Mouse (Mus musculus): ENCODE data around the gene Cd3e.
A peak's percentile ranks its signal among the peaks of the same experiment; 100 is the strongest.
"Not testable (repeated sequence)": the region's sequence is repeated elsewhere in the genome, so short reads cannot be mapped to it uniquely, and the experiment has no call there.

The Cd3e gene

GRCm38 (mm10) chr9:45009180-45010078, at the start of gene Cd3e:
Gene Cd3e (minus strand): TSS chr9:45009627.
- no peak for DNase-seq (ENCODE audit: low spot score)

- DNase-seq (ENCODE audit: low spot score) = no peak
Observed at GRCm38 (mm10) chr9:45058304-45058940, 49.0 kb upstream of the Cd3e start.

- DNase-seq (ENCODE audit: low spot score) = peak; percentile 84
Observed at GRCm38 (mm10) chr9:45055082-45055713, 45.8 kb upstream of the Cd3e start, which contains the start of gene Mpzl3. Gene Mpzl3 (plus strand): TSS chr9:45055186.

- no peak for DNase-seq (ENCODE audit: low spot score)
Observed at GRCm38 (mm10) chr9:45050301-45050700, 40.9 kb upstream of the Cd3e start.

- no peak for DNase-seq (ENCODE audit: low spot score)
Observed at GRCm38 (mm10) chr9:45049731-45050130, 40.3 kb upstream of the Cd3e start.

- peak; percentile 40 for DNase-seq (ENCODE audit: low spot score)
Observed at GRCm38 (mm10) chr9:45048511-45048910, 39.1 kb upstream of the Cd3e start.

- no peak for DNase-seq (ENCODE audit: low spot score)
Observed at GRCm38 (mm10) chr9:45046973-45047372, 37.5 kb upstream of the Cd3e start.

GRCm38 (mm10) chr9:45042947-45043346, 33.5 kb upstream of the Cd3e start:
- DNase-seq (ENCODE audit: low spot score) = no peak

- DNase-seq (ENCODE audit: low spot score) = no peak
Observed at GRCm38 (mm10) chr9:45042056-45042720, 32.8 kb upstream of the Cd3e start.

- DNase-seq (ENCODE audit: low spot score) = no peak
Observed at GRCm38 (mm10) chr9:45041131-45041838, 31.9 kb upstream of the Cd3e start.

- no peak for DNase-seq (ENCODE audit: low spot score)
Observed at GRCm38 (mm10) chr9:45040066-45040845, 30.8 kb upstream of the Cd3e start.

- no peak for DNase-seq (ENCODE audit: low spot score)
Observed at GRCm38 (mm10) chr9:45039499-45039898, 30.1 kb upstream of the Cd3e start, which contains the start of gene Mpzl2. Gene Mpzl2 (plus strand): TSS chr9:45039799.

GRCm38 (mm10) chr9:45037803-45038202, 28.4 kb upstream of the Cd3e start:
- DNase-seq (ENCODE audit: low spot score) = not testable (repeated sequence)

GRCm38 (mm10) chr9:45034526-45034925, 25.1 kb upstream of the Cd3e start:
- no peak for DNase-seq (ENCODE audit: low spot score)

- no peak for DNase-seq (ENCODE audit: low spot score)
Observed at GRCm38 (mm10) chr9:45032261-45032660, 22.8 kb upstream of the Cd3e start.

- peak; percentile 29 for DNase-seq (ENCODE audit: low spot score)
Observed at GRCm38 (mm10) chr9:45030341-45030740, 20.9 kb upstream of the Cd3e start.

GRCm38 (mm10) chr9:45027376-45027775, 17.9 kb upstream of the Cd3e start:
- DNase-seq (ENCODE audit: low spot score) = no peak

GRCm38 (mm10) chr9:45024187-45024586, 14.8 kb upstream of the Cd3e start:
- DNase-seq (ENCODE audit: low spot score) = no peak

GRCm38 (mm10) chr9:45023638-45024037, 14.2 kb upstream of the Cd3e start:
- no peak for DNase-seq (ENCODE audit: low spot score)

GRCm38 (mm10) chr9:45022800-45023199, 13.4 kb upstream of the Cd3e start:
- DNase-seq (ENCODE audit: low spot score) = peak; percentile 56

- no peak for DNase-seq (ENCODE audit: low spot score)
Observed at GRCm38 (mm10) chr9:45018031-45018430, 8.6 kb upstream of the Cd3e start.

All from MN1 (cell line).